Mouse (Mus musculus) neural tube, embryonic 13.5 days (tissue): ENCODE measurements around the gene Dip2b. TPM values are rescaled to one million over a fixed set of nuclear protein-coding genes. Genes with fewer than 3 reads are reported as not detected.

Source experiments
- ATAC-seq: fragments of 200-750 bp; cut with Nextera tagmentation; 2 replicates; pipeline ENCODE4 v1.8.0; 2017; ENCODE audit warnings: low read depth, mild to moderate bottlenecking, moderate TSS enrichment, moderate library complexity
- H3K27ac ChIP-seq: fragments of 300-500 bp; sonication (generic); replicated peaks from 2 replicates; pipeline ENCODE4 v1.5.1; 2015; ENCODE audit warnings: moderate library complexity, mild to moderate bottlenecking, inconsistent platforms
- H3K27me3 ChIP-seq: fragments of 300-500 bp; sonication (generic); 2 replicates; pipeline ENCODE4 v1.6.1; 2015; ENCODE audit warnings: mild to moderate bottlenecking, inconsistent platforms
- H3K36me3 ChIP-seq: fragments of 300-500 bp; sonication (generic); 2 replicates; pipeline ENCODE4 v1.6.1; 2015; ENCODE audit warnings: mild to moderate bottlenecking, inconsistent platforms
- H3K4me1 ChIP-seq: fragments of 300-500 bp; sonication (generic); replicated peaks from 2 replicates; pipeline ENCODE4 v1.6.1; 2015; ENCODE audit warnings: inconsistent platforms
- H3K4me2 ChIP-seq: fragments of 300-500 bp; sonication (generic); 2 replicates; pipeline ENCODE4 v1.6.1; 2015; ENCODE audit warnings: inconsistent platforms, mild to moderate bottlenecking, moderate library complexity
- H3K4me3 ChIP-seq: fragments of 300-500 bp; sonication (generic); 2 replicates; pipeline ENCODE4 v1.5.1; 2015; ENCODE audit warnings: mild to moderate bottlenecking, inconsistent platforms
- H3K9ac ChIP-seq: fragments of 300-500 bp; sonication (generic); 2 replicates; pipeline ENCODE4 v1.6.1; 2015; ENCODE audit warnings: moderate library complexity, mild to moderate bottlenecking, inconsistent platforms
- H3K9me3 ChIP-seq: fragments of 300-500 bp; sonication (generic); 2 replicates; pipeline ENCODE4 v1.6.1; 2016; ENCODE audit warnings: inconsistent platforms
- WGBS: fragments of 180-500 bp; shearing (Covaris S2); methylation state at CpG from one replicate; pipeline ENCODE4 v1.1.7; 2015; 5-methylcytosine and 5-hydroxymethylcytosine counted together
- polyA plus RNA-seq: library from polyadenylated mRNA; unstranded; fragments of >200 nt; fragmentation: Nextera tagmentation; extraction: Ambion mirVana; gene quantifications from 2 replicates; pipeline ENCODE4 v1.2.1, GENCODE M21; 2015

Dip2b gene
- polyA plus RNA-seq, 1 experiment from 2014 or later = 18.5 TPM

GRCm38 (mm10) chr15:100029900-100030299, 8.6 kb upstream of the Dip2b start:
- WGBS = 97% methylated on average over 2 of the region's 2 CpGs
- Histone ChIP-seq H3K36me3 (no peaks in the 10 kb centered on the region), H3K27ac (no peak overlapping the region), H3K4me3 (no peak overlapping the region), H3K9ac (no peak overlapping the region), H3K4me1 (no peaks in the 10 kb centered on the region), H3K4me2 (no peak overlapping the region), H3K9me3 (no peaks in the 10 kb centered on the region), H3K27me3 (no peaks in the 10 kb centered on the region)
- ATAC-seq = no peak

GRCm38 (mm10) chr15:100032546-100032945, 5.9 kb upstream of the Dip2b start:
- no peak overlapping the region for H3K9ac ChIP-seq
- H3K4me3 ChIP-seq = no peak overlapping the region
- H3K27me3 ChIP-seq = no peaks in the 10 kb centered on the region
- no peaks in the 10 kb centered on the region for H3K9me3 ChIP-seq
- no peaks in the 10 kb centered on the region for H3K4me1 ChIP-seq
- no peak overlapping the region for H3K27ac ChIP-seq
- no peaks in the 10 kb centered on the region for H3K36me3 ChIP-seq
- H3K4me2 ChIP-seq = no peak overlapping the region
- 87% methylated on average over 3 of the region's 3 CpGs for WGBS
- no peak for ATAC-seq

- under 1% methylated on average over 36 of the region's 36 CpGs for WGBS
- Histone ChIP-seq H3K4me3 (peak overlapping the region; percentile 93), H3K9me3 (no peaks in the 10 kb centered on the region), H3K36me3 (no peaks in the 10 kb centered on the region), H3K4me1 (peaks cover 40% of the 10 kb centered on the region), H3K9ac (peak overlapping the region; percentile 98), H3K27ac (peak overlapping the region; percentile 99), H3K27me3 (no peaks in the 10 kb centered on the region), H3K4me2 (peak overlapping the region; percentile 65)
- ATAC-seq = peak; percentile 78
Observed at GRCm38 (mm10) chr15:100039001-100039701, 687 bp downstream of the Dip2b start.

- Histone ChIP-seq H3K4me3 (peak overlapping the region; percentile 93), H3K36me3 (no peaks in the 10 kb centered on the region), H3K27ac (peak overlapping the region; percentile 77), H3K27me3 (no peaks in the 10 kb centered on the region), H3K9me3 (no peaks in the 10 kb centered on the region), H3K4me2 (peak overlapping the region; percentile 65), H3K9ac (peak overlapping the region; percentile 98), H3K4me1 (peaks cover 52% of the 10 kb centered on the region)
- 22% methylated on average over 14 of the region's 14 CpGs for WGBS
- ATAC-seq = 0 out of 2 replicates have a peak, but pooled peaks have one; percentile 21
Observed at GRCm38 (mm10) chr15:100040541-100041266, 2.2 kb downstream of the Dip2b start.

- H3K9ac ChIP-seq = peak overlapping the region; percentile 98
- no peaks in the 10 kb centered on the region for H3K9me3 ChIP-seq
- H3K27me3 ChIP-seq = no peaks in the 10 kb centered on the region
- peak overlapping the region; percentile 77 for H3K27ac ChIP-seq
- H3K4me2 ChIP-seq = peak overlapping the region; percentile 65
- 27% methylated on average over 10 of the region's 10 CpGs for WGBS
- H3K4me3 ChIP-seq = peak overlapping the region; percentile 93
- ATAC-seq = no peak
- peaks cover 57% of the 10 kb centered on the region for H3K4me1 ChIP-seq
- H3K36me3 ChIP-seq = no peaks in the 10 kb centered on the region
Observed at GRCm38 (mm10) chr15:100041267-100042047, 3.0 kb downstream of the Dip2b start.

- Histone ChIP-seq H3K9ac (no peak overlapping the region), H3K4me2 (peak overlapping the region; percentile 65), H3K27ac (peak overlapping the region; percentile 77; the same call in 1 of the 2 replicates), H3K27me3 (no peaks in the 10 kb centered on the region), H3K36me3 (peaks cover 4% of the 10 kb centered on the region; the same call in 1 of the 2 replicates), H3K9me3 (no peaks in the 10 kb centered on the region), H3K4me1 (peaks cover 57% of the 10 kb centered on the region), H3K4me3 (0 out of 2 replicates have a peak overlapping the region, but pooled peaks have one; percentile 93)
- 79% methylated on average over 9 of the region's 9 CpGs for WGBS
- no peak for ATAC-seq
Observed at GRCm38 (mm10) chr15:100042048-100042400, 3.6 kb downstream of the Dip2b start.

GRCm38 (mm10) chr15:100045576-100045975, 7.1 kb downstream of the Dip2b start:
- Histone ChIP-seq H3K4me2 (no peak overlapping the region), H3K9me3 (no peaks in the 10 kb centered on the region), H3K27ac (no peak overlapping the region), H3K4me3 (no peak overlapping the region), H3K36me3 (peaks cover 23% of the 10 kb centered on the region), H3K9ac (no peak overlapping the region), H3K4me1 (peaks cover 48% of the 10 kb centered on the region), H3K27me3 (no peaks in the 10 kb centered on the region)
- ATAC-seq = no peak
- 63% methylated on average over 6 of the region's 6 CpGs for WGBS

- H3K4me2 ChIP-seq = no peak overlapping the region
- peaks cover 42% of the 10 kb centered on the region for H3K4me1 ChIP-seq
- 84% methylated on average over 7 of the region's 7 CpGs for WGBS
- H3K4me3 ChIP-seq = no peak overlapping the region
- no peaks in the 10 kb centered on the region for H3K9me3 ChIP-seq
- H3K36me3 ChIP-seq = peaks cover 23% of the 10 kb centered on the region
- no peak for ATAC-seq
- no peak overlapping the region for H3K9ac ChIP-seq
- H3K27ac ChIP-seq = no peak overlapping the region
- H3K27me3 ChIP-seq = no peaks in the 10 kb centered on the region
Observed at GRCm38 (mm10) chr15:100049496-100050087, 11.1 kb downstream of the Dip2b start.

GRCm38 (mm10) chr15:100050940-100051339, 12.5 kb downstream of the Dip2b start:
- Histone ChIP-seq H3K4me1 (peaks cover 28% of the 10 kb centered on the region), H3K36me3 (peaks cover 23% of the 10 kb centered on the region), H3K27me3 (no peaks in the 10 kb centered on the region), H3K9ac (no peak overlapping the region), H3K4me2 (no peak overlapping the region), H3K4me3 (no peak overlapping the region), H3K27ac (no peak overlapping the region), H3K9me3 (no peaks in the 10 kb centered on the region)
- no peak for ATAC-seq
- WGBS = 86% methylated on average over 7 of the region's 7 CpGs

- 0 out of 2 replicates have a peak, but pooled peaks have one; percentile 32 for ATAC-seq
- Histone ChIP-seq H3K27ac (peak overlapping the region; percentile 75), H3K4me3 (no peak overlapping the region), H3K36me3 (peaks cover 15% of the 10 kb centered on the region), H3K27me3 (no peaks in the 10 kb centered on the region), H3K4me2 (peak overlapping the region; percentile 28), H3K9ac (peak overlapping the region; percentile 50; the same call in 1 of the 2 replicates), H3K9me3 (no peaks in the 10 kb centered on the region), H3K4me1 (peaks cover 23% of the 10 kb centered on the region)
- 13% methylated on average over 3 of the region's 3 CpGs for WGBS
Observed at GRCm38 (mm10) chr15:100052726-100053125, 14.3 kb downstream of the Dip2b start.

GRCm38 (mm10) chr15:100056397-100056908, 18.0 kb downstream of the Dip2b start:
- 89% methylated on average over 7 of the region's 7 CpGs for WGBS
- H3K9ac ChIP-seq = no peak overlapping the region
- H3K36me3 ChIP-seq = no peaks in the 10 kb centered on the region
- no peak overlapping the region for H3K4me2 ChIP-seq
- no peaks in the 10 kb centered on the region for H3K9me3 ChIP-seq
- ATAC-seq = no peak
- H3K27ac ChIP-seq = no peak overlapping the region
- peaks cover 53% of the 10 kb centered on the region for H3K4me1 ChIP-seq
- no peaks in the 10 kb centered on the region for H3K27me3 ChIP-seq
- no peak overlapping the region for H3K4me3 ChIP-seq
